In the genomic region with DNA sequence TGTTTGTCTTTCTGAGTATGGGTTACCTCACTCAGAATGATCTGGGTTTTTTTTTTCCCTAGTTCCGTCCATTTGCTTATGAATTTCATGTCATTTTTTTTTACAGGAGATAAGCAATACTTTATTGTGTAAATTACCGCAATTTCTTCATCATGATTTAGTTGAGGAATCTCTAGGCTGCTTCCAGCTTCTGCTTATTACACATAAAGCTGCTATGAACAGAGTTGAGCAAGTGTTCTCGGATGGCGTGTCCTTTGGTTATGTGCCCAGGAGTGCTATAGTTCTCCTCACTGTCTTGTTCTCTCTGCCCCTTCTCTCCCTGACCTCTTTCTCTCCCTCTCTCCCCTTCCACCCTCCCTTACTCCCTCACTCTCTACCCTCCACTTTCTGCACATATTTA, we compare ENCODE assay signal across 23 mouse cellular contexts. TPM values are rescaled to one million over a fixed set of nuclear protein-coding genes. Genes with fewer than 3 reads are reported as not detected.
DNase-seq lines count a peak whose midpoint lies in the region; ATAC-seq and TF ChIP-seq lines count a peak whose summit lies in the region.
"Had no signal": no experiment of that assay in that cellular context is flagged by ENCODE, and none has a peak within 500 bp of the region (broad histone marks: within the 10 kb centered on the region; RNA-seq: fewer than 3 reads in every experiment).

No protein-coding gene starts in this region.

- TF ChIP-seq EP300 in lung, postnatal 0 days (IDR thresholded peaks at IDR 0.05), result no peak

- no peaks in the 10 kb centered on the region for H3K9me3 ChIP-seq in lung, postnatal 0 days (ENCODE audit: low read length)
- H3K9me3 ChIP-seq: embryonic facial prominence, embryonic 13.5 days; forebrain, embryonic 10.5 days; forebrain, embryonic 15.5 days; heart, embryonic 15.5 days; hindbrain, embryonic 13.5 days had no signal

- no peak overlapping the region for H3K4me2 ChIP-seq in lung, postnatal 0 days (replicated peaks; ENCODE audit: low read depth, low read length)
- H3K4me2 ChIP-seq: embryonic facial prominence, embryonic 13.5 days; forebrain, embryonic 15.5 days; heart, embryonic 11.5 days; heart, embryonic 15.5 days; hindbrain, embryonic 13.5 days had no signal

- peak; percentile 53 for ATAC-seq in lung, postnatal 0 days
- ATAC-seq: forebrain, embryonic 15.5 days; hindbrain, postnatal 0 days had no signal

- H3K36me3 ChIP-seq in lung, postnatal 0 days (ENCODE audit: insufficient read depth, low read length), result no peaks in the 10 kb centered on the region
- H3K36me3 ChIP-seq: embryonic facial prominence, embryonic 13.5 days; forebrain, embryonic 10.5 days; forebrain, embryonic 15.5 days; heart, embryonic 15.5 days; hindbrain, embryonic 13.5 days had no signal

- peak; percentile 48 for DNase-seq in adrenal gland, postnatal 10 days
- DNase-seq in adrenal gland, postnatal 25 days, result no peak
- DNase-seq in lung, postnatal 0 days (ENCODE audit: low spot score), result peak; percentile 70
- no peak for DNase-seq in lung, postnatal 25 days (ENCODE audit: low spot score)
- peak; percentile 45 for DNase-seq in gonadal fat pad, adult 2 months (ENCODE audit: low read depth)
- DNase-seq in skeletal muscle tissue, adult 2 months (ENCODE audit: low read depth, low spot score), result peak; percentile 9
- no peak for DNase-seq in left cerebral cortex, adult 2 months (ENCODE audit: extremely low spot score in 1 of 2, low spot score in 2 of 2)
- DNase-seq in frontal cortex, postnatal 36 days (ENCODE audit: low spot score in 2 of 2), result no peak
- DNase-seq: cerebellum, adult 11-12 months; cerebellum, adult 9-11 months; cerebellum, postnatal 36 days; gastrocnemius, postnatal 10 days; heart, adult 11 months; heart, postnatal 14 days; kidney, adult 11 months; kidney, adult 9 months had no signal

- intact Hi-C loops in left cerebral cortex, adult 2 months (cut with DNase I), result no loop called here

- H3K4me1 ChIP-seq in lung, postnatal 0 days (ENCODE audit: insufficient read depth, low read depth, low read length), result no peaks in the 10 kb centered on the region
- H3K4me1 ChIP-seq: embryonic facial prominence, embryonic 13.5 days; forebrain, embryonic 10.5 days; forebrain, embryonic 15.5 days; heart, embryonic 15.5 days; hindbrain, embryonic 13.5 days had no signal

- no peak overlapping the region for H3K4me3 ChIP-seq in lung, postnatal 0 days (ENCODE audit: low read depth, low read length)
- H3K4me3 ChIP-seq in left cerebral cortex, adult 2 months, result no peak overlapping the region
- H3K4me3 ChIP-seq: embryonic facial prominence, embryonic 13.5 days; forebrain, embryonic 10.5 days; forebrain, embryonic 15.5 days; heart, embryonic 15.5 days; hindbrain, embryonic 13.5 days had no signal

- H3K9ac ChIP-seq in lung, postnatal 0 days (replicated peaks; ENCODE audit: low read depth), result no peak overlapping the region
- H3K9ac ChIP-seq: embryonic facial prominence, embryonic 13.5 days; forebrain, embryonic 15.5 days; heart, embryonic 15.5 days; hindbrain, embryonic 13.5 days had no signal

- TF ChIP-seq CTCF in lung, postnatal 0 days (IDR thresholded peaks at IDR 0.05), result no peak
- no peak for TF ChIP-seq CTCF in left cerebral cortex, adult 2 months (IDR thresholded peaks at IDR 0.05)

- WGBS in lung, postnatal 0 days, result 64% methylated on average over 4 of the region's 4 CpGs

- H3K27me3 ChIP-seq in lung, postnatal 0 days (replicated peaks; ENCODE audit: insufficient read depth, low read length), result no peaks in the 10 kb centered on the region
- H3K27me3 ChIP-seq: embryonic facial prominence, embryonic 13.5 days; forebrain, embryonic 15.5 days; heart, embryonic 15.5 days; hindbrain, embryonic 13.5 days had no signal

- H3K27ac ChIP-seq in lung, postnatal 0 days (ENCODE audit: low read length), result no peak overlapping the region
- H3K27ac ChIP-seq in left cerebral cortex, adult 2 months, result no peak overlapping the region
- H3K27ac ChIP-seq: embryonic facial prominence, embryonic 13.5 days; forebrain, embryonic 10.5 days; forebrain, embryonic 15.5 days; heart, embryonic 15.5 days; hindbrain, embryonic 13.5 days; hindbrain, postnatal 0 days had no signal

RNA-seq across cellular contexts. Expression of gene Fam110c, which starts 28.2 kb away (rescaled TPM):
- 1 to 10 TPM in 1 of 2 experiments, under 1 TPM in 1; 0.55 to 1.4 TPM for total RNA-seq in adrenal gland, postnatal 10 days (2021)
- total RNA-seq in adrenal gland, postnatal 25 days (2021), result 0.38 and 0.52 TPM in 2 replicates
- polyA plus RNA-seq in lung, postnatal 0 days (2015; fragmentation: Nextera tagmentation; extraction: Ambion mirVana), result 2.7 and 3.1 TPM in 2 replicates
- 7.2 and 13.0 TPM in 2 replicates for polyA plus RNA-seq in gonadal fat pad, adult 2 months (2012; rRNA removed)
- not detected for total RNA-seq in left cerebral cortex, adult 2 months (2021)
- polyA plus RNA-seq: forebrain, embryonic 15.5 days had no signal

Comparison
In these comparisons a context has a peak if more than half of its experiments do, and no peak if none do; other contexts are left out.
1. DNase-seq: peak in adrenal gland, postnatal 10 days (single experiment), lung, postnatal 0 days (single experiment), gonadal fat pad, adult 2 months (single experiment) and skeletal muscle tissue, adult 2 months (single experiment); none in adrenal gland, postnatal 25 days (single experiment), lung, postnatal 25 days (single experiment), left cerebral cortex, adult 2 months (0 of 2) and frontal cortex, postnatal 36 days (0 of 2).